Mouse (Mus musculus): ENCODE data around the gene Sidt1. TPM values are rescaled to one million over a fixed set of nuclear protein-coding genes. Genes with fewer than 3 reads are reported as not detected.

Sidt1 gene
- 0.05 and 0.10 TPM in 2 replicates for polyA plus RNA-seq (2016; fragmentation: Nextera tagmentation; extraction: Ambion mirVana)

- peak within 1 kb of the TSS; percentile 57 for H3K27ac ChIP-seq (replicated peaks)
- DNase-seq (ENCODE audit: low spot score) = peak; percentile 29
- 9% methylated on average over 15 of the region's 15 CpGs for WGBS
- no peaks in the 10 kb centered on the region for H3K36me3 ChIP-seq
- peaks cover 22% of the 10 kb centered on the region for H3K4me1 ChIP-seq
- H3K27me3 ChIP-seq (ENCODE audit: low read depth, poor library complexity, severe bottlenecking) = peaks cover 51% of the 10 kb centered on the region
- peak within 1 kb of the TSS; percentile 64 for H3K4me3 ChIP-seq
- peaks cover 4% of the 10 kb centered on the region; the same call in 1 of the 2 replicates for H3K9me3 ChIP-seq (replicated peaks)
Measured at GRCm38 (mm10) chr16:44332861-44333284, at the start of gene Sidt1. Gene Sidt1, minus strand, starts transcription at chr16:44333196.

- Histone ChIP-seq H3K36me3 (peaks cover 55% of the 10 kb centered on the region), H3K4me1 (peaks cover 19% of the 10 kb centered on the region), H3K27ac (replicated peaks) (no peak overlapping the region), H3K9me3 (replicated peaks) (no peaks in the 10 kb centered on the region), H3K27me3 (ENCODE audit: low read depth, poor library complexity, severe bottlenecking) (no peaks in the 10 kb centered on the region), H3K4me3 (no peak overlapping the region)
- 18% methylated on average over 5 of the region's 5 CpGs for WGBS
- DNase-seq (ENCODE audit: low spot score) = peak; percentile 54
Measured at GRCm38 (mm10) chr16:44381578-44381977, 48.6 kb upstream of the Sidt1 start.

GRCm38 (mm10) chr16:44380006-44380405, 47.0 kb upstream of the Sidt1 start:
- Histone ChIP-seq H3K9me3 (replicated peaks) (no peaks in the 10 kb centered on the region), H3K36me3 (peaks cover 55% of the 10 kb centered on the region), H3K27me3 (ENCODE audit: low read depth, poor library complexity, severe bottlenecking) (no peaks in the 10 kb centered on the region), H3K4me3 (no peak overlapping the region), H3K27ac (replicated peaks) (no peak overlapping the region), H3K4me1 (peaks cover 19% of the 10 kb centered on the region)
- 72% methylated on average over 4 of the region's 4 CpGs for WGBS
- no peak for DNase-seq (ENCODE audit: low spot score)

GRCm38 (mm10) chr16:44375459-44375858, 42.5 kb upstream of the Sidt1 start:
- WGBS = 91% methylated on average over 4 of the region's 4 CpGs
- H3K27ac ChIP-seq (replicated peaks) = no peak overlapping the region
- H3K27me3 ChIP-seq (ENCODE audit: low read depth, poor library complexity, severe bottlenecking) = no peaks in the 10 kb centered on the region
- peaks cover under 1% of the 10 kb centered on the region; the same call in 1 of the 2 replicates for H3K4me1 ChIP-seq
- no peak overlapping the region for H3K4me3 ChIP-seq
- H3K36me3 ChIP-seq = peaks cover 86% of the 10 kb centered on the region
- no peak for DNase-seq (ENCODE audit: low spot score)
- H3K9me3 ChIP-seq (replicated peaks) = no peaks in the 10 kb centered on the region

GRCm38 (mm10) chr16:44365522-44365921, 32.5 kb upstream of the Sidt1 start:
- no peaks in the 10 kb centered on the region for H3K9me3 ChIP-seq (replicated peaks)
- no peak overlapping the region for H3K27ac ChIP-seq (replicated peaks)
- no peak for DNase-seq (ENCODE audit: low spot score)
- 96% methylated on average over 7 of the region's 7 CpGs for WGBS
- H3K4me1 ChIP-seq = no peaks in the 10 kb centered on the region
- H3K36me3 ChIP-seq = peaks cover 62% of the 10 kb centered on the region
- H3K4me3 ChIP-seq = no peak overlapping the region
- H3K27me3 ChIP-seq (ENCODE audit: low read depth, poor library complexity, severe bottlenecking) = no peaks in the 10 kb centered on the region

- no peaks in the 10 kb centered on the region for H3K27me3 ChIP-seq (ENCODE audit: low read depth, poor library complexity, severe bottlenecking)
- no peak for DNase-seq (ENCODE audit: low spot score)
- WGBS = 89% methylated on average over 10 of the region's 10 CpGs
- no peak overlapping the region for H3K4me3 ChIP-seq
- no peak overlapping the region for H3K27ac ChIP-seq (replicated peaks)
- H3K4me1 ChIP-seq = no peaks in the 10 kb centered on the region
- peaks cover 64% of the 10 kb centered on the region for H3K36me3 ChIP-seq
- H3K9me3 ChIP-seq (replicated peaks) = no peaks in the 10 kb centered on the region
Measured at GRCm38 (mm10) chr16:44361921-44362890, 29.2 kb upstream of the Sidt1 start.

GRCm38 (mm10) chr16:44357571-44358268, 24.7 kb upstream of the Sidt1 start:
- DNase-seq (ENCODE audit: low spot score) = peak; percentile 13
- Histone ChIP-seq H3K9me3 (replicated peaks) (no peaks in the 10 kb centered on the region), H3K36me3 (peaks cover 46% of the 10 kb centered on the region), H3K4me1 (no peaks in the 10 kb centered on the region), H3K27me3 (ENCODE audit: low read depth, poor library complexity, severe bottlenecking) (no peaks in the 10 kb centered on the region), H3K27ac (replicated peaks) (no peak overlapping the region), H3K4me3 (no peak overlapping the region)
- WGBS = 77% methylated on average over 4 of the region's 4 CpGs

- Histone ChIP-seq H3K27me3 (ENCODE audit: low read depth, poor library complexity, severe bottlenecking) (no peaks in the 10 kb centered on the region), H3K9me3 (replicated peaks) (no peaks in the 10 kb centered on the region), H3K4me1 (no peaks in the 10 kb centered on the region), H3K36me3 (peaks cover 34% of the 10 kb centered on the region), H3K4me3 (no peak overlapping the region), H3K27ac (replicated peaks) (no peak overlapping the region)
- DNase-seq (ENCODE audit: low spot score) = no peak
- 84% methylated on average over 7 of the region's 7 CpGs for WGBS
Measured at GRCm38 (mm10) chr16:44356291-44356690, 23.3 kb upstream of the Sidt1 start.

- Histone ChIP-seq H3K4me3 (no peak overlapping the region), H3K27ac (replicated peaks) (no peak overlapping the region), H3K4me1 (peaks cover 28% of the 10 kb centered on the region), H3K27me3 (ENCODE audit: low read depth, poor library complexity, severe bottlenecking) (no peaks in the 10 kb centered on the region), H3K9me3 (replicated peaks) (no peaks in the 10 kb centered on the region), H3K36me3 (no peaks in the 10 kb centered on the region)
- WGBS = 93% methylated on average over 4 of the region's 4 CpGs
- no peak for DNase-seq (ENCODE audit: low spot score)
Measured at GRCm38 (mm10) chr16:44349801-44350397, 16.9 kb upstream of the Sidt1 start.

GRCm38 (mm10) chr16:44347071-44347901, 14.3 kb upstream of the Sidt1 start, which contains the start of gene Spice1:
Gene Spice1, plus strand, starts transcription at chr16:44347121.
- no peaks in the 10 kb centered on the region for H3K36me3 ChIP-seq
- peaks cover 28% of the 10 kb centered on the region for H3K4me1 ChIP-seq
- no peaks in the 10 kb centered on the region for H3K27me3 ChIP-seq (ENCODE audit: low read depth, poor library complexity, severe bottlenecking)
- DNase-seq (ENCODE audit: low spot score) = peak; percentile 93
- WGBS = under 1% methylated on average over 67 of the region's 67 CpGs
- peak within 1 kb of the TSS; percentile 92 for H3K4me3 ChIP-seq
- no peaks in the 10 kb centered on the region for H3K9me3 ChIP-seq (replicated peaks)
- peak within 1 kb of the TSS; percentile 95 for H3K27ac ChIP-seq (replicated peaks)

- H3K4me1 ChIP-seq = peaks cover 8% of the 10 kb centered on the region
- peaks cover 29% of the 10 kb centered on the region for H3K27me3 ChIP-seq (ENCODE audit: low read depth, poor library complexity, severe bottlenecking)
- no peaks in the 10 kb centered on the region for H3K9me3 ChIP-seq (replicated peaks)
- no peak overlapping the region for H3K4me3 ChIP-seq
- no peaks in the 10 kb centered on the region for H3K36me3 ChIP-seq
- no peak overlapping the region for H3K27ac ChIP-seq (replicated peaks)
- no peak for DNase-seq (ENCODE audit: low spot score)
Measured at GRCm38 (mm10) chr16:44337541-44337940, 4.5 kb upstream of the Sidt1 start.

Measured in midbrain, embryonic 10.5 days (tissue).